Mouse (Mus musculus) forebrain, embryonic 14.5 days (tissue): Measurements from ENCODE around the gene Clasrp. TPM values are rescaled to one million over a fixed set of nuclear protein-coding genes. Genes with fewer than 3 reads are reported as not detected.
"Not testable (repeated sequence)": the region's sequence is repeated elsewhere in the genome, so short reads cannot be mapped to it uniquely, and the experiment has no call there.

Experiments
- ATAC-seq: fragments of 200-750 bp; cut with Nextera tagmentation; 2 replicates; pipeline ENCODE4 v1.8.0; 2017; ENCODE audit warnings: mild to moderate bottlenecking, moderate library complexity
- DNase-seq: peaks from one replicate; pipeline ENCODE4 v3.0.0-alpha.2; 2015; ENCODE audit warnings: low spot score
- H3K27ac ChIP-seq: fragments of 300-500 bp; sonication (generic); 2 replicates; pipeline ENCODE4 v1.5.1; 2014; ENCODE audit warnings: low read depth, mild to moderate bottlenecking, control low read depth, low read length, moderate library complexity
- H3K27me3 ChIP-seq: fragments of 300-500 bp; sonication (generic); replicated peaks from 2 replicates; pipeline ENCODE4 v1.6.1; 2014; ENCODE audit warnings: low read length, control low read depth, mixed read lengths; ENCODE audit not compliant: control insufficient read depth, insufficient read depth
- H3K36me3 ChIP-seq: fragments of 300-500 bp; sonication (generic); 2 replicates; pipeline ENCODE4 v1.6.1; 2014; ENCODE audit warnings: low read length, control low read depth; ENCODE audit not compliant: control insufficient read depth, insufficient read depth
- H3K4me1 ChIP-seq: fragments of 300-500 bp; sonication (generic); 2 replicates; pipeline ENCODE4 v1.6.1; 2014; ENCODE audit warnings: antibody characterized with exemption, low read length, control low read depth; ENCODE audit not compliant: control insufficient read depth, insufficient read depth
- H3K4me2 ChIP-seq: fragments of 300-500 bp; sonication (generic); 2 replicates; pipeline ENCODE4 v1.6.1; 2014; ENCODE audit warnings: mild to moderate bottlenecking, control low read depth, low read length
- H3K4me3 ChIP-seq: fragments of 300-500 bp; sonication (generic); 2 replicates; pipeline ENCODE4 v1.5.1; 2014; ENCODE audit warnings: low read depth, low read length, control low read depth
- H3K9ac ChIP-seq: fragments of 300-500 bp; sonication (generic); 2 replicates; pipeline ENCODE4 v1.6.1; 2014; ENCODE audit warnings: mild to moderate bottlenecking, low read length, control low read depth, moderate library complexity
- H3K9me3 ChIP-seq: fragments of 300-500 bp; sonication (generic); replicated peaks from 2 replicates; pipeline ENCODE4 v1.6.1; 2016; ENCODE audit warnings: low read length, control low read depth, mixed read lengths; ENCODE audit not compliant: control insufficient read depth
- WGBS: fragments of 180-500 bp; shearing (Covaris S2); extraction: QIAGEN DNeasy Blood & Tissue Kit; methylation state at CpG from one replicate; pipeline ENCODE4 v1.1.7; 2014; 5-methylcytosine and 5-hydroxymethylcytosine counted together
- polyA plus RNA-seq: library from polyadenylated mRNA; unstranded; fragments of >200 nt; fragmentation: Nextera tagmentation; extraction: Ambion mirVana; gene quantifications from 2 replicates; pipeline ENCODE4 v1.2.1, GENCODE M21; 2014

Gene Clasrp
- polyA plus RNA-seq, 1 experiment from 2014 or later: 27.1 TPM

GRCm38 (mm10) chr7:19619004-19619801 is 14.9 kb upstream of the Clasrp start:
- peak overlapping the region; percentile 50 for H3K4me2 ChIP-seq
- H3K4me3 ChIP-seq: peak overlapping the region; percentile 23
- H3K27ac ChIP-seq: no peak overlapping the region
- DNase-seq: peak; percentile 91
- WGBS: 7% methylated on average over 32 of the region's 35 CpGs
- H3K9ac ChIP-seq: peak overlapping the region; percentile 51
- no peaks in the 10 kb centered on the region for H3K36me3 ChIP-seq
- no peaks in the 10 kb centered on the region for H3K27me3 ChIP-seq
- ATAC-seq: peak; percentile 88
- no peaks in the 10 kb centered on the region for H3K9me3 ChIP-seq
- H3K4me1 ChIP-seq: peaks cover 4% of the 10 kb centered on the region; the same call in 1 of the 2 replicates

GRCm38 (mm10) chr7:19615036-19615577 is 10.8 kb upstream of the Clasrp start:
- ATAC-seq: no peak

GRCm38 (mm10) chr7:19610969-19611368 is 6.7 kb upstream of the Clasrp start:
- H3K36me3 ChIP-seq: no peaks in the 10 kb centered on the region
- H3K9ac ChIP-seq: no peak overlapping the region
- H3K27ac ChIP-seq: no peak overlapping the region
- H3K27me3 ChIP-seq: no peaks in the 10 kb centered on the region
- ATAC-seq: no peak
- H3K9me3 ChIP-seq: no peaks in the 10 kb centered on the region
- H3K4me1 ChIP-seq: no peaks in the 10 kb centered on the region
- WGBS: 78% methylated on average over 5 of the region's 5 CpGs
- no peak overlapping the region for H3K4me2 ChIP-seq
- no peak for DNase-seq
- H3K4me3 ChIP-seq: no peak overlapping the region

More at GRCm38 (mm10) chr7:19615036-19615577, 10.8 kb upstream of the Clasrp start:
- H3K4me2 ChIP-seq: no peak overlapping the region
- H3K27ac ChIP-seq: no peak overlapping the region
- no peaks in the 10 kb centered on the region for H3K27me3 ChIP-seq
- 87% methylated on average over 12 of the region's 12 CpGs for WGBS
- H3K9ac ChIP-seq: no peak overlapping the region
- peaks cover 4% of the 10 kb centered on the region; the same call in 1 of the 2 replicates for H3K4me1 ChIP-seq
- no peaks in the 10 kb centered on the region for H3K36me3 ChIP-seq
- H3K9me3 ChIP-seq: no peaks in the 10 kb centered on the region
- DNase-seq: no peak
- no peak overlapping the region for H3K4me3 ChIP-seq

- DNase-seq: no peak
- 91% methylated on average over 12 of the region's 12 CpGs for WGBS
- H3K27ac ChIP-seq: no peak overlapping the region
Measured at GRCm38 (mm10) chr7:19609641-19610332, 5.5 kb upstream of the Clasrp start.

GRCm38 (mm10) chr7:19607291-19607690 is 3.0 kb upstream of the Clasrp start:
- H3K4me1 ChIP-seq: peaks cover 9% of the 10 kb centered on the region
- no peaks in the 10 kb centered on the region for H3K27me3 ChIP-seq
- no peak overlapping the region for H3K9ac ChIP-seq
- no peak overlapping the region for H3K27ac ChIP-seq
- no peak overlapping the region for H3K4me2 ChIP-seq
- ATAC-seq (no peak), DNase-seq (no peak)
- no peaks in the 10 kb centered on the region for H3K9me3 ChIP-seq
- no peak overlapping the region for H3K4me3 ChIP-seq
- WGBS: 82% methylated on average over 5 of the region's 5 CpGs
- H3K36me3 ChIP-seq: 0 out of 2 replicates have a peak, but pooled peaks cover under 1% of the 10 kb centered on the region

More at GRCm38 (mm10) chr7:19609641-19610332, 5.5 kb upstream of the Clasrp start:
- no peak overlapping the region for H3K9ac ChIP-seq
- H3K36me3 ChIP-seq: no peaks in the 10 kb centered on the region
- no peaks in the 10 kb centered on the region for H3K4me1 ChIP-seq
- no peak overlapping the region for H3K4me3 ChIP-seq
- no peaks in the 10 kb centered on the region for H3K9me3 ChIP-seq
- no peak for ATAC-seq
- no peaks in the 10 kb centered on the region for H3K27me3 ChIP-seq
- H3K4me2 ChIP-seq: no peak overlapping the region

- 0 out of 2 replicates have a peak overlapping the region, but pooled peaks have one; percentile 58 for H3K27ac ChIP-seq
- peaks cover 24% of the 10 kb centered on the region for H3K36me3 ChIP-seq
- not testable (repeated sequence) for H3K27me3 ChIP-seq, H3K9me3 ChIP-seq, DNase-seq, ATAC-seq
- peak overlapping the region; percentile 92 for H3K4me3 ChIP-seq
- peak overlapping the region; percentile 91 for H3K9ac ChIP-seq
- peaks cover 11% of the 10 kb centered on the region for H3K4me1 ChIP-seq
- WGBS: 61% methylated on average over 10 of the region's 10 CpGs
- peak overlapping the region; percentile 79 for H3K4me2 ChIP-seq
Measured at GRCm38 (mm10) chr7:19604606-19605214, 424 bp upstream of the Clasrp start.

- Histone ChIP-seq H3K27me3 (no peaks in the 10 kb centered on the region), H3K9me3 (no peaks in the 10 kb centered on the region), H3K4me2 (peak overlapping the region; percentile 79), H3K4me3 (peak overlapping the region; percentile 92), H3K27ac (no peak overlapping the region), H3K4me1 (peaks cover 11% of the 10 kb centered on the region), H3K36me3 (peaks cover 40% of the 10 kb centered on the region), H3K9ac (peak overlapping the region; percentile 91; the same call in 1 of the 2 replicates)
- ATAC-seq (no peak), DNase-seq (no peak)
- WGBS: 84% methylated on average over 12 of the region's 12 CpGs
Measured at GRCm38 (mm10) chr7:19603055-19603454, 1.2 kb downstream of the Clasrp start.

GRCm38 (mm10) chr7:19600562-19600961 is 3.7 kb downstream of the Clasrp start:
- ATAC-seq (no peak), DNase-seq (no peak)
- Histone ChIP-seq H3K9me3 (no peaks in the 10 kb centered on the region), H3K4me2 (no peak overlapping the region), H3K27me3 (no peaks in the 10 kb centered on the region), H3K4me1 (peaks cover 11% of the 10 kb centered on the region), H3K4me3 (no peak overlapping the region), H3K27ac (no peak overlapping the region), H3K36me3 (peaks cover 58% of the 10 kb centered on the region), H3K9ac (no peak overlapping the region)
- 55% methylated on average over 5 of the region's 5 CpGs for WGBS
